Mouse (Mus musculus): ENCODE data around the gene Pitpna.

Gene Pitpna

DNA sequence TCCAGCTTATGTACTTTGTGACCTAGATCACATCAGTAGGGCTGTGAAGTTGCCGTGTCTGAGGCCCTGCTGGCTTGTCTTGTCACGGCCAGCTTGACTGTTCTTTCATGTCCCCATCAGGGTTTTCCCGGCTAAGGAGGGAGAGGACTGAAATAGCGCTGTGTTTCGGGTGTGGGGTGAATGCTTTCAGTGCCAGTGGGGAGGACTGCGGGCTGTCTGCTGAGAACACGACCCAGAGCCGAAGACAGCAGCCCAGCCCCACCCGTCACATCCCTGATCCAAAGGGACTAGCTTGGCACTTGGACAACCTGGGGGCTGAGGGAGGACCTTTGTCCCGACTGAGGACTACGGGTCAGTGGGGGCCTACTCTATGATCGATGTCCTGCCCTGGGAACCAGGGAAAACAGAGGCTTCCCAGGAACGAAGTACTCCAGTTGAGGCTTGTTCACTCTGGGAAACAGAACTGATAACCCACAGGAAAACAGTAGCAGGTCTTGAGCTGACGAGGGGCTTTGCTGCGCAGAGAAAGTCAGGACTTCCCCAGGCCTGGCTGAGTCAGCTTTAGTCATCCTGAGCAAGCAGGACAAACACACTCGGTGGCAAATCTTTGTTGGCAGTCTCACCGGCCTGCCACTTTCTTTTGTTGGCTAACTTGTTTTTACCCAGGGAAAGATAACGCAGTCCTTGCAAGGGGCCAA lies 23.9 kb upstream of the Pitpna start:
- DNase-seq (ENCODE audit: low spot score in 2 of 2) = no peak

DNA sequence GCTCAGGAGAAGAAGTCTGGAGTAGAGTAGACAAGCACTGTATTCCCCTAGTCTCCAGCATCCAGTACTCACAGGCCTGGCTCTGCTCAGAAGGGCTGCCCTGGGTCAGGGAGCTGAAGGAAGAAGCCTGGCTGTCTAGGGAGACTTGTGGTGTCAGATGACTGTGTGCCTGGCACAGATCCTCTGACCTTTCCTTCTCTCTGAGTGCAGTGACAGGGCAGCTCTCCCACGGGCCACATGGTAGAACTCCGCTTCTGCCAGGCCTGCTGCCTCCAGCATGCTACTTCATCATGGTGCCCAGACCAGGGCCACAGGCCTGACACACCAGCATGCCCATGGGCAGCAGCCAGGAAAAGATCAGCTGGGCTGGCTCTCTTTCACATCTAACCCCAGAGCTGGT lies 22.0 kb upstream of the Pitpna start:
- no peak for DNase-seq (ENCODE audit: low spot score in 2 of 2)

DNA sequence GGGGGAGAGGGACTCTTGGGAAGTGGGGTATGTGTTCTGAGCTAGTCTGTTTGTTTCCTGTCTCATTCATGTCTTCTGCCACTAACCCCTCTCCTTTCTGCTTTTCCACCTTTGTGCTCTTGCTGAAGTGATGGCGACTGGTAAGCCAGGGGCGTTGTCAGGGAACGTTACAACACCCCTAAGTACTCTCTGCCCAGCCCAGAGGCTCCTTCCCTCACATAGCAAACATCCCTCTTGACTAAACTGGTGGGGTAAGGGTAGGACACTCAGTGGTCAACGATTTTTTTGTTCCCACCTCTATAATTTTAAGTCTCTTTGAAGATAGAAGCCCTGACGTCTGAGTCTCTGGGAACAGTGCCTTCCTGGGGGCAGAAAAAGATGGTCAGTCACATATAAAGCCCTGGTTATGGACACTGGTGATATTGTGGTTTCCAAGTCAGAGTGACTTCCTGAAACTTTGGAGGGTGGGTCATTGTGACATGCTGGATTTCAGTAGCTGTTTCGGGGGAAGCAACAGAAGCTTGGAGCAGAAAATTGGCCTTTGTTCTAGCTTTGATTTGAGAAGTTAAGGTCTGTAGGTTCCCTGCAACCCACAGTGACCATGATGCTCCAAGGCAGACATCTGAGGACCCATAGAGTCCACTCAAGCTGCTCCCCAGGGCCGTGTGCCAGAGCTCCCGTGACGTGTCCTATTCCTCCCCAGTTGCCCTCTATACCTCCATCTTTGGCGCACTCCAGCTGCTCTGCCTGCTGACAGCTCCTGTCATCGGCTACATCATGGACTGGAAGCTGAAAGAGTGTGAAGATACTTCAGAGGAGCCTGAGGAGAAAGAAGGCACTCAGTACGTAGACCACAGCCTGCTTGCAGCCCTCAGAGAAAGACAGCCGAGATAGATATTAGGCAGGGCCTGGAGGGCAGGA lies 21.4 kb upstream of the Pitpna start:
- no peak for DNase-seq (ENCODE audit: low spot score in 2 of 2)

DNA sequence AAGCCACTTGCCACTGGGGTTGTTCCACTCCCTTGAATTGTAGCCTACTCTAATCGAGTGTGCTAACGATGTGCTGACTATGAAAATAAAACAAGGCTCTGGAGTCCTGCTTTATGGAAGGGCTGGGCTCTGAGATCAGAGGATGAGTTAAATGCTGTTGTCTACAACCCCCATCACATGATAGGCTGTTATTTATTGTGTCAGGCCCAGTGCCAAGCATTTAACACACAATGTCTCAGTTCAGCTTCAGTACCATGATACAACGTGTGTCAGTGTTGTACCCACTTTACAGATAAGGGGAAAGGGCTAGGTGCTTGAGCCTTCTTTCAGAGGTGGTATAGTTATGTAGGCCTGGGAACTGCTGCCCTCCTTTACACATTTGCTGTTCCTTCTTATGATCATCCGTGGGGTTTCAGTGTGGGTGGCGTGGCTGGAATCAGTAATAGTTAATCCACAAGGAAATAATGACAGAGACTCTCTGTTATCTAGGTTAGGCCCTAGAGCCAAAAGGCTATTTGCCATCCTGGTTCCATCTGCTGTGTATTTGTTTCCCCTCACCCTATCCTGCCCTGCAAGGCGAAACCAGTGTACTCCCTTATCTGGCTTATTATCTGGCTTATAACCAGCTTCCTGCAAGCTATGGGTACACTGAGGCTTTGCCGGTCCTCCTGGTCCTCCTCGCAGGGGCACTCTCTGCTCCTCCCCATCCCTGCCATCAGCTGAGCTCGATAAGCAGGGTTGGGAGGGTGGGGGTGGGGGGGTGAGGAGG lies 20.4 kb upstream of the Pitpna start:
- DNase-seq (ENCODE audit: low spot score in 2 of 2) = no peak

DNA sequence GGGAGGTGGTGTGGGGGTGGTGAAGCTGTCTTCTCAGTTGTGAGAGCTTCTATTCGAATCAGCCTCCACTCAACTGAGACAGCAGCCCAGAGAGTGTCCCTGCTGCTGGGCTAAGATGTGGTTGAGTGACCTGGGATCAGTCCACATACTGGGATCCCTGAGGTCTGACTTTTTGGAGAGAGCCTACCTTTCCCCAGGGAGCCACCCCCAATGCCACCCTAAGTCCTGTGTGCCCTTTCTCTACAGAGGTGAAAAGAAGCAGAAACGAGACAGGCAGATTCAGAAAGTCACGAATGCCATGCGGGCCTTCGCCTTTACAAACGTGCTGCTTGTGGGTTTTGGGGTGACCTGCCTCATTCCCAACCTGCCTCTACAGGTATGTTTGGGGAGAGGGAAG lies 19.8 kb upstream of the Pitpna start:
- DNase-seq (ENCODE audit: low spot score in 2 of 2) = no peak

DNA sequence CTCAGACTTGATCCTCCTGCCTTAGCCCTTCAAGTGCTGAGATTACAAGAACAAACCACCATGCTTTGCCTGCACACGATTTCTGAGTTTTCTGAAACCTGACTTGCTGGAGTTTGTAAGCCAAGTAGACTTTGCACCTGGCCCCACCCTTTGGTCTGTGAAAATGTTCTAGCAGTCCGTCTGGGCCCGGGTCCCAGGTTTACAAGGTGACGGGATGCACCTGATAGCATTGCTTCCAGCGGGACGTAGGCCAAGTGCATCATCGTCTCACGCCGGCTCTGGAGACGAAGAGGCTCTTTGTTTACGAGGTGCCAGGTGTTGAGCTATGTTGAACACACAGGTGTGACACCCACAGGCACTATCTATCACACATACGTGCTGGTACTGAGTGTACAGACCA lies 18.9 kb upstream of the Pitpna start:
- DNase-seq (ENCODE audit: low spot score in 2 of 2) = no peak

DNA sequence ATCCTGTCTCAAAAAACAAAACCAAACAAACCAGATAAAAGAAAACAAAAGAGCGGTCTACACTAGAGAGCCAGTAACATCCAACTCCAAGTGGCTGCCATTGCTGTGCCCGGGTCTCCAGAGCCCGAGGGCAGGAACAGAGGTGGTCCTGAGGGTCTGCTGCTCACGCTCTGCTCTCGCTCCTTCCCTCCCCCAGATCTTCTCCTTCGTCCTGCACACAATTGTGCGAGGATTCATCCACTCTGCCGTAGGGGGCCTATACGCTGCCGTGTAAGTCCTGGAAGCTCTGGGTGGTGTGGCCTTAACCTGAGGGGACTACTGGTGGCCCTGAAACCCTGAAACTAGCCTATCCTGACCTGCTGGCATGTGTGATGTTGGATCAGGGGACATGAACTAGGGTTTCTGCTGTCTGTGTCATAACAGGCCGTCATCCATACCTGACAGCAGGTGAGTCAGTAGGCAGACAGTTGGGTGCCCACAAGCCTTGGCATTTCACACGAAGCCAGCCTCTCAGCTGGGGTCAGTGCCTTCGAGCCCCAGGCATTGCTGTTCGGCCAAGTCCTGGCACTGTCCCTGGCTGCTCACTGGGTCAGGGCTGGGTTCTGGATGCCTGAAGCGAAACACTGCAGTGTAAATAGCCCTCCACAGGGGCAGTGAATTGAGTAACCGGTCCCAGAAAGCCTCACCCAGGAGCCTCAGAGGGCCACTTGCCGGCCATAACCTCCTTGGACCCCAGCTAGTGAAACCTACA lies 17.3 kb upstream of the Pitpna start:
- DNase-seq (ENCODE audit: low spot score in 2 of 2) = no peak

DNA sequence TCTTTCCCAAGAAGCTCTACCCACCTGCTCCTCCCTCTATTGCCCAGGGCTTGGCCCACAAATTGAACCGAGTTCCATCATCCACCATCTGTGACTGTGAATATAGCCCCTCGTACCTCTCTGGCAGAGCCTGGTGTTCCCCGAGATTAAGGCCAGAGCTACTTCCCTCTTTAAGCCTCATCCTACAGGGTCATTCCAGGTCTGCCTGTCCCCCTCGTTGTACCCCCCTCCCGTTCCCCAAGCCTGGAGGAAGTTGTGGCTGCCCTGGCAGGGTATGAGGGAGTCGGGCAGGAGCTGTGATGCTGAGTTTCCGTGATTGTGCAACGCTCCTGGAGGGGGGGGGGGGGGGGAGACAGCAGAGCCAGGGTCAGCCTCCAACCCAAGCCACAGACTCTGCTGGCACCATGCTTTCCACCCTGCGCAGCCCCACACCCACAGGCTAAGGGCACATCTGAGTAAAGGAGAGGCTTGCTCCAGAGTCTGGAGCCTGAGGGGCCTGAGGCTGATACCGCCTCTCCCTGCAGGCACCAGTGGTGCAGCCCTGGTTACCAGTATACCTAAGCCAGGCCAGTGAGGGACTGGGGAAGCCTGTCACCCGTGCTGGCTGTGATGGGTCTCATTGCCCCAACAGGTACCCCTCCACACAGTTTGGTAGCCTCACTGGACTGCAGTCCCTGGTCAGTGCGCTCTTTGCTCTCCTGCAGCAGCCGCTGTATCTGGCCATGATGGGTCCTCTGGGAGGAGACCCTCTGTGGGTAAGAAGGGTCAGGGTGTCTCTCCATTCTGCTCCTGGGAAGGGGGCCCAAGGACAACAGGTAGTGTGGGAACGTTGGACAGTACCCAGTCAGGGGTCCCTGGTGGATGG lies 16.5 kb upstream of the Pitpna start:
- no peak for DNase-seq (ENCODE audit: low spot score in 2 of 2)

DNA sequence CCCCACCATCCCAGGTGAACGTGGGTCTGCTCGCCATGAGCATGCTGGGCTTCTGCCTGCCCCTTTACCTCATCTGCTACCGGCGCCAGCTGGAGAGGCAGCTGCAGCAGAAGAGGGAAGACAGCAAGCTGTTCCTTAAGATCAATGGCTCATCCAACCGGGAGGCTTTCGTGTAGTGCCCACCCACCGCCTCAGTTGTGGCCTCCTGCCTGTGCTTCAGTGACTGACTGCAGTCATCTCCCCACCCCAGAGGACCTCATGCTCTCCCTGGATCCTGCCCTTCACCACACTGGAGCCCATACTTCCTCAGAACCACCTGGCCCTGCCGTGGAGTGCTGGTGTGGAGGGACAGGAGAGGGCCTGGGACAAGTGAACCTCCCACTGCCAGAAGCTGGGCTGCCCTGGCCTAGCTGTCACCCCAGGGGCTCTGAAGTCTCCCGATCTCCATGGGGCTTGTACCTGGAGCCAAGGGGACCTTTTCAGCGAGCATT lies 15.6 kb upstream of the Pitpna start:
- peak in 1 of 2 experiments; percentile 63 for DNase-seq (ENCODE audit: low spot score in 2 of 2)

DNA sequence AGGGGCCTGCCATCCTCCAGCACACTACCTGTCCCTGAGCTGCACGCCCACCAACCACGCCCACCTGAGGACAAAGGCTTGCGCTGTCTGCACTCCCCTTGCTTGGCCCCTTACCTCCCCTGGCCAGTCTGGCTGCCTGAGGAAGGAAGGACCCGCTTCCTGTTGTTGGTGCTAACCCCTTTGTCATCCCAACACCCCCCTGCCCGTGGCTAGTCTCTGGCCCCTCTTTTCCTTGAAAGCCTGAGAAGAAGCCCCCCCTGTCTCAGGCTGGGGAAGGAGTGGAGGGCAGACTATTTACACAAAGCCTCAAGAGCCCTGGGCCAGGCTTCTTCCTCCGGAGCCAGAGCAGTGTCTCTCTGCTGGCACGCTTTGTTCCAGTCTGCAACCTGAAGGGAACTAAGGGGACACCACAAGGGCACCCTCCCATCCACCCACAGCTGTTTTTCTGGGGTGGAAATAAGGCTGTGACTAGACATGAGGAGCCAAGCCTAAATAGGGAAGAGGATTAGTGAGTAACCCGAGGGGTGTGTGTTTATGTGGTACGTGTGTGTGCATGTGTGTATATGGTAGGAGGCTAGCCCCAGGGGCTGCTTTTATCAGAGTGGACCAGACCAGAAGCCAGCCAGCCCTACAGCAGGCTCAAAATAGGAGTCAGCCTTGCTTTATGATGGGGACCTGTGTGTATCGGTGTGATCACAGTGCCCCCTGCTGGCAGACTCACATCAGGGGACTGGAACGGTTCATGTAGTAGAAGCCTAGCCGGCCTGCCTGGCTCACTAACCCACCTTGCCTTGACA lies 14.8 kb upstream of the Pitpna start:
- peak; percentile 76 to 96 for DNase-seq (ENCODE audit: low spot score in 2 of 2)

DNA sequence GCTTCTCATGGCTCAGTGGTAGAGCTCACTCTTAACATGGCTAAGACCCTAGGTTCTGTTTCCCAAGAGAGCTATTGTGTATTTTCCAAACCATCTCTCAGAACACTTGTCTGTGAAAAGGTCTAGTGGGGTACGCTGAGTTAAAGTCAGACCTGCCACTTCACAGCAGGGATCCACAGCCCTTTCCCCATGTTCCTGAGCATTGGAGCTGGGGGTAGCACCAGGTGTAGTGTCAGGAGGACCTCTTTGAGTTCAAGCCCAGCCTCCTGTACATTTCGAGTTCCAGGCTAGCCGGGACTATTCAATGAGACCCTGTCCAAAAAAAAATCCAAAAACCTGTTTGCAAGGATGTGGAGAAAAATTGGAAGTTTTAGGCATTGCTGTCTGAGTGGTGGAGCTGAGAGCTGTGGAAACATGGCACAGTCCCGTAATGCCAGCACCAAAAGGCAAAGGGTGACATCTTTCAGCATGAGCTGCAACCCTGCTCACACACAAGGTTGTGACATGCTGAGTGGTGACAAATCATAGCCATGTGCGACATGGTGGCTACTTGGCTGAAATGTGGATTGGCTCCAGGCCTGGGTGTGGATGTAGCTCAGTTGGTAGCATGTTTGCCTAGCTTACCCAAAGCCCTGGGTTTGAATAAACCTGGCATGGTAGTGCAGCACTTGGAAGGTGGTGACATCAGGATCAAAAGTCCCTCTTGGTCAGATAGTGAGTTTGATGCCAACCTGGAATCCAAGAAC lies 13.3 kb upstream of the Pitpna start:
- DNase-seq (ENCODE audit: low spot score in 2 of 2) = no peak

DNA sequence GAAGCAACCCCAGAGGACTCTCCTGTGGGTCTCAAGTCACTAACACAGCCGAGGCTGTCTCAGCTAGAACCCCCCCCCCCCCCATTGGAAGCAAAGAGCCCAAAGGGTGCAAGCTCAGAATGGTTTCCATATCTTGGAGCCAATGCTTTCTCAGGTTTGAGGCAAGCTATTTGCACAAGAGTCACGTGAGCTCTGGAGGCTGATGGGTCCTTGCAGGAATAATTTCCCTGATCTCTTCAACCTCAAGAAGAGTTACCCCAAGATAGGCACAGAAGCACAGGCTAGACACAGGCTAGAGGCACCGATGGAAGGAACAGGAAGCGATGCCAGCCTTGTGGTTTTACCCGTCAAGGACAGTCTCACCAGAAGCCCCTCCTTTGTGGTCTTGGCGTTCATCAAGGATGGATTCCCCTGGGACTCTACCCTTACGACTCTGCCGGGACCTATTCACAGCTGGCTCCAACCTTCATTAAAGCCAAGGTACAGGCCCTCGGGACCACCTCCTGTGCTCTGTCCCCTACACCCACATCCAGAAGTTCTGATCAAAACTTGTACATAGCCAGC lies 12.3 kb upstream of the Pitpna start:
- DNase-seq (ENCODE audit: low spot score in 2 of 2) = no peak

DNA sequence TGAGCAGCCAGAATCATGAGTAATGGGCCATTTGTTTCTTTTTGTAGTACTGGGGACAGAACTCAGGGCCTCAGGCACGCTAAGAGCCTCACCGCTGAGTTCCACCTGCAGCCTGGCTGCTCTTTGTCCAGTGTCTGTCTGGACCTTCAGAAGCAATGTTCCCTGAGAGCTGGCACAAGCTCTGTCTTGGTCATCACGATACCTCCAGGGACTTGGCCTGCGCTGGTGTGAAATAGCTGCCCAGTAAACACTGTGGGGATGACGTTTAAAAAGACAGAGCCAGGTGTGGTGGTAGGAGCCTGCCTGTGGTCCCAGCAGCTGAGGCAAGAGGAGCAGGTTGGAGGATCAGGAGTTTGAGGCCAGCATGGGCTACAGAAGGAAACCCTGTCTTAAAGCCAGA lies 9.3 kb upstream of the Pitpna start:
- no peak for DNase-seq (ENCODE audit: low spot score in 2 of 2)

DNA sequence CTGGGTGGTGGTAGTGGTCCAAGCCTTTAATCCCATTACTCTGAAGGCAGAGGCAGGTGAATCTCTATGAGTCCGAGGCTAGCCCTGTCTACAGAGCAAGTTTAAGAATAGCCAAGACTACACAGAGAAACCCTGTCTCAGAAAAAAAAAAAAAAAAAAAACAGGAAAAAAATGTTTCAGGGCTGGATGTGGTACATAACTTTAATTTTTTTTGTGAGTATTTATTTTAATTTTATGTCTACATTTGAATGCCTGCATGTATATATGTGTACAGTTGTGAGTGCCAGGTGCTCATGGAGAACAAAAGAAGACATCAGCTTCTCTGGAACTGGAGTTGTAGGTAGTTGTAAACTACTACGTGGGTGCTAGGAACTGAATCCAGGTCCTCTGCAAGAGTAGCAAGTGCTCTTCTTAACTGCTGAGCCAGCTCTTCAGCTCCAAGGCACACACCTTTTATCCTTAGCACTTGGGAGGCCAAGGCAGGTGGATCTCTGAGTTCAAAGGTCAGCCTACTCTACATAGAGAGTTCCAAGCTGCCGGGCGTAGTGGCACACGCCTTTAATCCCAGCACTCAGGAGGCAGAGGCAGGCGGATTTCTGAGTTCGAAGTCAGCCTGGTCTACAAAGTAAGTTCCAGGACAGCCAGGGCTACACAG lies 6.3 kb upstream of the Pitpna start:
- DNase-seq (ENCODE audit: low spot score in 2 of 2) = no peak

DNA sequence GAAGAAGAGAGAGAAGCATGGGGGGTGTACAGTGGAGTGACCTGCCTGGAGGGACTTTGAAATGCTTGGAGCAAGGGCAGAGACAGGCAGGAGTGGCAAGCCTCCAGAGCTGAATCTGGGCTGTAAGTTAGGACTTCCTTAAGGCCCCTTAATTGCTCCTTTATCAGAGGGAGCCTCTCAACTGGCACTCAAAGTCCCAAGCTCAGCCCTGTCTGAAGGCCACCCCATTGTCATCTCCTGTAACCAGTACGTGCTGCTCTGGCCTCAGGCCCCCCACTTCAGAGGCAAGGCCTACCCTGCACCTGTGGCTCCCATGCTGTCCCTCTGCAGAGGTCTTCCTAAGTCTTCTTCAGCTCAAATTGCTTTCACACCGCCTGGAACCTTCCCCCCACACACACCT lies 4.4 kb upstream of the Pitpna start:
- DNase-seq (ENCODE audit: low spot score in 2 of 2) = no peak

DNA sequence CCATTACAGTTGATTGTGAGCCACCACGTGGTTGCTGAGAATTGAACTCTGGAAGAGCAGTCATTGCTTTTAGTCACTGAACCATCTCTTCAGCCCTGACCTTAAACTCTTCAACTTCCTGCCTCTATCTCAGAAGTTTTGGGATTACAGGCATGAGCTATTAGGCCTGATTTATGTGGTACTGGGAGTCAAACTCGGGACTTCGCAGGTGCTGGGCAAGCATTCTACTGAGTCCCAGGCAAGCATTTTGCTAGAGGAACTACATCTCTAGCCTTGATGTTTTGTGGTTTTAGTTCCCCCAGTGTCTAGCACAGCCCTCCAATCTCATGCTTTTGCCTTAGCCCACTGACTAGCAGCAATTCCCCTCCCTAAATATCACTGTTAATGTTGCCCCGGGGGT lies 2.8 kb upstream of the Pitpna start:
- DNase-seq (ENCODE audit: low spot score in 2 of 2) = no peak

DNA sequence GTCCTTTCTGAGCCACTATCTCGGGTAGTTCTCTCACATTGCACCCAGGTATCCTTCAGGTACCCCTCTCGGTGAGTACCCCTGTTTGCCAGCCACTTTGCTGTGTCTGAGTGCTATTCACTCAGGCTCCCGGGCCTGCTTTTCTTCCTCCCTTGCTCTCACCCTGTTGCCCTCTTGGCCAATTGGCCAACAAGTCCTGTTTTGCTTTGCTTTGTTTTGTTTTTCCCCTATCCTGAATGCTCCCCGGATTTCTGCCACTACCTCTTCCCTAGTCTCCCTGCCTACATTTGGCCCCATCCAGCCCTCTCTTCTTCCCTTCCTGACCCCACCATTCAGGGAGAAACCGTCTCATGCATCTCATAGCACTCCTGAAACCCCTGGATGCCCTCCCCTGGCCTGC lies 1.9 kb upstream of the Pitpna start:
- no peak for DNase-seq (ENCODE audit: low spot score in 2 of 2)

DNA sequence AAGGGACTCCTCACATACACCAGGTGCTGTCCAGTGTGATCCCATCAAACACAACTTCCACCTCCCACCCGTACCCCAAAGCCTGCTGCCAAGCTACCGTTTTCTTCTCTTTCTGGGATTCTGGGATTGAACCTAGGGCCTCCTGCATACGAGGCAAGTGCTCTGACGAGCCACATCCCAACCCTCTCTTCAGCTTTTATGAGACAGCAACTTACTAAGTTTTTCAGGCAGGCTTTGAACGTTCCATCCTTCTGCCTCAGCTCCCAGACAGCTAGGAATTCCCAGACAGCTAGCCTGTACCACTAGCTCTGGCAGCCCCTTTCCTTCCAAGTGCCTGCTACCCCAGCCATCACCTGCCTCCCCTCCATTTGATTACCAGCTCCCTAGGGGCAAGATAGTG lies 934 bp upstream of the Pitpna start:
- DNase-seq (ENCODE audit: low spot score in 2 of 2) = no peak
